Mouse (Mus musculus) stomach, embryonic 15.5 days (tissue): ENCODE results near the gene March5. TPM values are rescaled to one million over a fixed set of nuclear protein-coding genes. Genes with fewer than 3 reads are reported as not detected.
"Not testable (repeated sequence)": the region's sequence is repeated elsewhere in the genome, so short reads cannot be mapped to it uniquely, and the experiment has no call there.

Source experiments
- ATAC-seq: fragments of 200-750 bp; cut with Nextera tagmentation; 2 replicates; pipeline ENCODE4 v1.8.0; 2017; ENCODE audit warnings: low read depth, moderate number of reproducible peaks, moderate TSS enrichment; ENCODE audit not compliant: insufficient read depth, low FRiP score
- H3K27ac ChIP-seq: fragments of 300-500 bp; sonication (generic); 2 replicates; pipeline ENCODE4 v1.5.1; 2015; ENCODE audit warnings: mild to moderate bottlenecking, inconsistent platforms
- H3K27me3 ChIP-seq: fragments of 300-500 bp; sonication (generic); replicated peaks from 2 replicates; pipeline ENCODE4 v1.6.1; 2015; ENCODE audit warnings: inconsistent platforms
- H3K36me3 ChIP-seq: fragments of 300-500 bp; sonication (generic); 2 replicates; pipeline ENCODE4 v1.6.1; 2015; ENCODE audit warnings: inconsistent platforms
- H3K4me1 ChIP-seq: fragments of 300-500 bp; sonication (generic); 2 replicates; pipeline ENCODE4 v1.6.1; 2015; ENCODE audit warnings: inconsistent platforms
- H3K4me2 ChIP-seq: fragments of 300-500 bp; sonication (generic); 2 replicates; pipeline ENCODE4 v1.6.1; 2015; ENCODE audit warnings: mild to moderate bottlenecking, inconsistent platforms
- H3K4me3 ChIP-seq: fragments of 300-500 bp; sonication (generic); replicated peaks from 2 replicates; pipeline ENCODE4 v1.5.1; 2015; ENCODE audit warnings: inconsistent platforms
- H3K9ac ChIP-seq: fragments of 300-500 bp; sonication (generic); 2 replicates; pipeline ENCODE4 v1.6.1; 2015; ENCODE audit warnings: inconsistent platforms
- H3K9me3 ChIP-seq: fragments of 300-500 bp; sonication (generic); 2 replicates; pipeline ENCODE4 v1.6.1; 2016; ENCODE audit warnings: inconsistent platforms
- WGBS: fragments of 180-500 bp; shearing (Covaris S2); methylation state at CpG from one replicate; pipeline ENCODE4 v1.1.7; 2015; 5-methylcytosine and 5-hydroxymethylcytosine counted together
- polyA plus RNA-seq: library from polyadenylated mRNA; unstranded; fragments of >200 nt; fragmentation: Nextera tagmentation; extraction: Ambion mirVana; gene quantifications from 2 replicates; pipeline ENCODE4 v1.2.1, GENCODE M21; 2015

The March5 gene
- polyA plus RNA-seq, 1 experiment from 2014 or later = 87.6 TPM

DNA sequence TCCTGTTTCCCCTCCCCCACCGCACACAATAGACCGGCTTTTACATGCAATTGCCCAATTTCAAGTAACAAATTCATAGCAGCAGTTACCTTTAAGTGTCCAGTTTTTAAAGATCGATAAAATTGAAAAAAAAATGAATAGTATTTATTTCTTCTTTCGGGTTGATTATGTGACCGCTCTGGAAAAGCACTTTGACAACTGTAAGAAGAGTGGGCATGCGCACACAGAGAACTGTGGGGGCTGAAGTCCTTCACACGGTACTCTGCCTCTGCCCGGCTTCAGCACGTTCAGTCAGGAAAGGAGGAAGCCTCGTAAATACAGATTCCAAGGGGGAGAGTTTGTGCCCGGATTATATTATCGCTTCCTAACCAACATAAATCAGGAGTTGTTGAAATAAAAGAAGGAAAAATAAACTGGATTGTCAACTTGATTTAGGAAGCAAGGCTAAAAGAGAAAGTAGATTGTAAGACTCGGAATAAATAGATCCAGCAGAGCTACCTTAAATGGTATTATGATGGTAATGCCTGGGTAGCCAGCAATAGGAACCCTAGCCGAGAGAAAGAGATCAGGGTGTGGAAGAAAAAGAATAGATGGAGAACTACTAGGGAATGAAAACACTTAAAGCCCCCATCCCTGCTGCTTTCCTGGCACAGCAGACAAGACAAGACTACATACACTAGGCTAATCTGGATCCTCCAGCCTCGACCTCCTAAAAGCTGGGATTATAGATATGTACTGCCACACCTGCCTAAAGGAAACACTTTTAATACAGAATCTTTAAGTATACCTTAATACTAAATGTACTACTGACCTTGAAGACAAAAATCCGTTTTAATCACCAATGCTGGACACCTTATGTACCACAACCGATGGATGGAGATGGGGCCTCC is 29.3 kb upstream of the March5 start:
- Histone ChIP-seq H3K4me3 (peak overlapping the region; percentile 30), H3K9ac (no peak overlapping the region), H3K36me3 (no peaks in the 10 kb centered on the region), H3K4me1 (peaks cover 5% of the 10 kb centered on the region; the same call in 1 of the 2 replicates), H3K27ac (no peak overlapping the region), H3K9me3 (no peaks in the 10 kb centered on the region), H3K27me3 (peaks cover 10% of the 10 kb centered on the region; the same call in 1 of the 2 replicates), H3K4me2 (peak overlapping the region; percentile 43)
- peak; percentile 80 for ATAC-seq
- 14% methylated on average over 17 of the region's 17 CpGs for WGBS

DNA sequence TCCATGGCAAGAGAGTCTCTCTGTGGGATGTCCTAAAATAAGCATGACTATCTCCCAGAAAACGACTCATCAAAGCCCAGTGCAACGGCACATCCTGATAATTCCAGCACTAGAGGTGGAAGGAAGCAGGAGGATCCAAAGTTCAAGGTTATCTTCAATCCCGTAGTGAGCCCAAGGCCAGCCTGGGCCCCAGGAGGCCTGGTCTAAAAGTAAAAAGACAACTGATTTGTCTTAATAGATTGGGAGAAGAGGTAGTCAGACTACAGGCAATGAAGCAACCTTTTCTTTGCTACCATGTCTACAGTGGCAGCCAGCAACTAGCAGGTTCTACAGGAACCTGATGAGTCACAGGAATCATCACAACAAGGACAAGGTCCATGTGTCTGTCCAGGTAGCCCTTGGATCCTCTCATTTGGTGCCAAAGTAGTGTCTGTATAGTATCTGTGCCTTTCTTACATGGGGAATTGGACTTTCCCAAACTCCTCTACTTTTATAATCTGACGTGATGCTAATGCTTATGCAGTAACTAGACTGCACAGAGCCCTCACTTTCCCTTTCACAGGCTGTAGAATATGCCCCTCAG is 18.9 kb upstream of the March5 start:
- WGBS = 66% methylated on average over 4 of the region's 4 CpGs

DNA sequence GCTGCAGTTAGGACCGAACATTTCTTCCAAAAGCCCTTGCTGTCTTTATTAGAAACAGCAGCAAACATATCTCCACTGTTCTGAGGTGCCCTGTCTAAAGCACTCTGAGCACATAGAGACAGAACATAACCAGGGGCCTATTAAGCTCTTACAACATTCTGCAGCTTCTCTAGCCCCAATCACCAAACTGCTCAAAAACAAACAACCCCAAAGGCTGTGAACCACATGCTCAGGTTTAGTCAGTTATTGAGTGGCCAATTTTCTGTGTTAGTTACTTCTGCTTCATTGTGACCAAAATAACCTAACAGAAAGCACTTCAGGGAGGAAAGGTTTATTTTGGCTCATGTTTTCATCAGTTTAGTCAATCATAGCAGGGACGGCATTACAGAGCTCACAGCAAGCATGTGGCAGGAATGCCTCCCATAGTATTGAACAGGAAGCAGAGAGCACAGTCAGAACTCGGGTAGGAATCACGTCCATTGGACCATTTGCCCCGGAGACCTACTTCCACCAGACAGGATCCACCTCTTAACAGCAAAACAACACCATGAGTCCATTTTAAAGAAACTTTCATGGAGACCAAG is 14.8 kb upstream of the March5 start:
- H3K4me2 ChIP-seq = no peak overlapping the region
- ATAC-seq = no peak
- 74% methylated on average over 5 of the region's 5 CpGs for WGBS
- H3K27me3 ChIP-seq = no peaks in the 10 kb centered on the region
- no peak overlapping the region for H3K9ac ChIP-seq
- no peaks in the 10 kb centered on the region for H3K9me3 ChIP-seq
- no peak overlapping the region for H3K4me3 ChIP-seq
- no peak overlapping the region for H3K27ac ChIP-seq
- H3K36me3 ChIP-seq = no peaks in the 10 kb centered on the region
- H3K4me1 ChIP-seq = no peaks in the 10 kb centered on the region

More for the DNA sequence above, 18.9 kb upstream of the March5 start:
- H3K4me2 ChIP-seq = no peak overlapping the region
- H3K36me3 ChIP-seq = no peaks in the 10 kb centered on the region
- no peak overlapping the region for H3K27ac ChIP-seq
- H3K27me3 ChIP-seq = no peaks in the 10 kb centered on the region
- H3K9ac ChIP-seq = no peak overlapping the region
- no peaks in the 10 kb centered on the region for H3K9me3 ChIP-seq
- no peaks in the 10 kb centered on the region for H3K4me1 ChIP-seq
- no peak overlapping the region for H3K4me3 ChIP-seq
- no peak for ATAC-seq

DNA sequence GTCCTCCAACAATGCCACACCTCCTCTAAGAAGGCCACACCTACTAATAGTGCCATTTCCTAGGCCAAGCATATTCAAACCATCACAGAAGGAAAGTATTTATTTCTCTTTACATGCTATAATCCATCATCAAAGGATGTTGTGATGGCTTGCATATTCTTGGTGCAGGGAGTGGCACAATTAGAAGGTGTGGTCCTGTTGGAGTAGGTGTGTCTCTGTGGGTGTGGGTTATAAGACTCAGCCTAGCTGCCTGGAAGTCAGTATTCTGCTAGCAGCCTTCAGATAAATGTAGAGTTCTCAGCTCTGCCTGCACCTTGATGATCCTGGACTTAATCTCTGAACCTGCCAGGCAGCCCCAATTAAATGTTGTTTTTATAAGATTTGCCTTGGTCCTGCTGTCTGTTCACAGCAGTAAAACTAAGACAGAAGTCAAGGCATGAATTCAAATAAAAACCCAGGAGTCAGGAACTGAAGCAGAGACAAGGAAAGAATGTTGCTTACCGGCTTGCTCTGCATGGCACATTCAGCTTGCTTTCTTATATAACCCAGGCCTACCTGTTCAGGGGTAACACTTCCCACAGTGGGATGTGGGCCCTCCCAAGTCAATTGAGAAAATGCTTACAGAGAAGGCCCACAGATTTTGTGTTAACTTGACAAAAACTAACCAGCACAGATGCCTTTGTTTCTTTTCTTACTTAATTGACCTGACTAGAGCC is 9.0 kb upstream of the March5 start:
- no peaks in the 10 kb centered on the region for H3K9me3 ChIP-seq
- no peaks in the 10 kb centered on the region for H3K27me3 ChIP-seq

DNA sequence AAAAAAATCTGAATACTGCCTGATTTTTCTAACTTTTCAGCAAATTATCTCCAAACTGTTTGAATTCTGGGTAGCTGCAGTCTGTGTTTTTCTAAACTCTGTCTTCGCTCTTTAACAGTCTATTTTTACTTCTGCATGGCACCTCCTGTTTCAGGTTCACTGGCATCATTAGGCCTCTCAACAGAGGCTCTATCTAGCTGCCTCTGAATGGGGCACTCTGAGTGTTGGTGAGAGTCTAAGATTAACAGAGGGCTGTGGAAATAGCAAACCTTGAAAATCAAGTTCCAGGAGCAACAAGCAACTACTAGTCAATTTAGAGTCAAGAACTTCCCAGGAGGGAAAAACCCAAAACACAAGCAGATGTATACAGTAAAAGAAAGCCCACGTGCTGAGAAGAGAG is 7.5 kb upstream of the March5 start:
- no peak overlapping the region for H3K27ac ChIP-seq
- no peak overlapping the region for H3K9ac ChIP-seq
- no peaks in the 10 kb centered on the region for H3K36me3 ChIP-seq
- WGBS = 79% methylated on average over 2 of the region's 2 CpGs
- no peak overlapping the region for H3K4me2 ChIP-seq
- H3K4me1 ChIP-seq = no peaks in the 10 kb centered on the region
- no peak for ATAC-seq
- H3K4me3 ChIP-seq = no peak overlapping the region
- no peaks in the 10 kb centered on the region for H3K27me3 ChIP-seq
- H3K9me3 ChIP-seq = no peaks in the 10 kb centered on the region

More for the DNA sequence above, 9.0 kb upstream of the March5 start:
- Histone ChIP-seq H3K27ac (no peak overlapping the region), H3K4me2 (no peak overlapping the region), H3K4me3 (no peak overlapping the region), H3K36me3 (no peaks in the 10 kb centered on the region), H3K4me1 (no peaks in the 10 kb centered on the region), H3K9ac (no peak overlapping the region)
- no peak; the same call in 1 of the 2 replicates for ATAC-seq
- WGBS = 72% methylated on average over 1 of the region's 1 CpGs

DNA sequence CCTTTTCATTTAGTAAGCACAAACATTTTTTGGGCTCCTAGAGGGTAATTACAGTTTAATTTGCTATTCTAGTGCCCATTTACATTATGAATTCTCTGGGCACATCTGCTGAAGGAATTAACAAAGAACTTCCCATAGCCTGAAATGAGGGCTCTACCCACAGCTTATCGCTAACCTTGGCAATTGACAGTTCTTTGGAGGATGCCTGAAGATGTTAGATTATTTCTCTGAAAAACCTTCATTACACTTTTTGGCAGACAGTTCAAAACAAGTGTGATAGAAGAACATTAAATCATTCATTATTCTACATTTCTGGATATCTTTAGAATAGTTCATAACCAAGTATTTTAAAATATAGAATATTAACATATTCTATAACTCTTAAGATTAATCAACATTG is 4.0 kb upstream of the March5 start:
- H3K36me3 ChIP-seq = no peaks in the 10 kb centered on the region
- H3K4me3 ChIP-seq = no peak overlapping the region
- no peak overlapping the region for H3K9ac ChIP-seq
- WGBS = 94% methylated on average over 1 of the region's 1 CpGs
- ATAC-seq = no peak
- no peaks in the 10 kb centered on the region for H3K27me3 ChIP-seq
- H3K27ac ChIP-seq = no peak overlapping the region
- no peaks in the 10 kb centered on the region for H3K9me3 ChIP-seq
- 0 out of 2 replicates have a peak, but pooled peaks cover 3% of the 10 kb centered on the region for H3K4me1 ChIP-seq
- no peak overlapping the region for H3K4me2 ChIP-seq

DNA sequence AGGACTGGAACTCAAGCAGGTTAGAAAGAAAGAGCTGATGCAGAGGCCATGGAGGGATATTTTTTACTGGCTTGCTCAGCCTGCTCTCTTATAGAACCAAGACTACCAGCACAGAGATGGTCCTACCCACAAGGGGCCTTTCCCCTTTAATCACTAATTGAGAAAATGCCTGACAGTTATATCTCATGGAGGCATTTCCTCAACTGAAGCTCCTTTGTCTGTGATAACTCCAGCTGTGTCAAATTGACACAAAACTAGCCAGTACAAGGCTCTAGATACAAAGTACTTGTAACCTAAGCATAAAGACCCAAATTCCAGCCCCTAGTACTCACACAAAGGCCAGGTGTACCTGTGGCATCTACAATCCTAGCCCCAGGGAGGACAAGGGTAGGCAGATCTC is 2.2 kb upstream of the March5 start:
- not testable (repeated sequence) for H3K9me3 ChIP-seq, H3K9ac ChIP-seq, ATAC-seq, H3K4me3 ChIP-seq, H3K27me3 ChIP-seq, H3K36me3 ChIP-seq, H3K27ac ChIP-seq, H3K4me2 ChIP-seq
- peaks cover 15% of the 10 kb centered on the region; the same call in 1 of the 2 replicates for H3K4me1 ChIP-seq

DNA sequence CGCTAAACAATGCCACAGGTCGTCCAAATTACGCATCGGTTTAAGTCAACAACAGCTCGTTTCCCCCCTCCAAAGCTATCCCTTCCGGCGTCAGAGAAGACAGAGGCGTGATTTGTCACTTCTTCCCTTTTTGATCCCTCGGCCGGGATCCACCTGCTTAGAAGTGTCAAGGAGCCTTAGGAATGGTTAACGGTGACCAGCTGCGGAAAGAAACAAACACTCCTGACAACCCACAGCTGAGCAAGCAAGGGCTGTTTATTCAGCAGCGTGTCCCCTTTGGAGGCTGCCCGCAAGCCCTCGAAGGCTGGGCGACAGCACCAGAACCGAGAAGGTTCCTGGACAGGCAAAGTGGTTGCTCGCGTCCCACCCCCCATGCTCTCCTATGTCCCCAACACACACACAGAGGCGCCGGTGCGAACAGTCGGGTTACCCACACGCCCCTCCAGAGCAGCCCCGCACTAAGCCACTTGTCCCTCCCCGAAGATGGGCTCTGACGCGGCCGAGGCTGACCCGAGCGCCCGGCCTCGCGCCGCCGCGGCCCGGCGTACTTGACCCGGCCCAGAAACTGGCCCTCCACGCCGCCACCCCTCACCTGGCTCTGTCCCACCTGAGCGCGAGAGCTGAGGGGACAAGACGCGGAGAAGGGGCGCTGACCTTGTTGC is 571 bp upstream of the March5 start:
- peak overlapping the region; percentile 94 for H3K9ac ChIP-seq
- peak overlapping the region; percentile 96 for H3K4me2 ChIP-seq
- H3K9me3 ChIP-seq = no peaks in the 10 kb centered on the region
- H3K4me3 ChIP-seq = peak overlapping the region; percentile 92
- H3K27ac ChIP-seq = peak overlapping the region; percentile 90
- peaks cover 15% of the 10 kb centered on the region; the same call in 1 of the 2 replicates for H3K4me1 ChIP-seq
- under 1% methylated on average over 47 of the region's 47 CpGs for WGBS
- peak; percentile 67 for ATAC-seq
- H3K27me3 ChIP-seq = no peaks in the 10 kb centered on the region
- 0 out of 2 replicates have a peak, but pooled peaks cover 5% of the 10 kb centered on the region for H3K36me3 ChIP-seq

DNA sequence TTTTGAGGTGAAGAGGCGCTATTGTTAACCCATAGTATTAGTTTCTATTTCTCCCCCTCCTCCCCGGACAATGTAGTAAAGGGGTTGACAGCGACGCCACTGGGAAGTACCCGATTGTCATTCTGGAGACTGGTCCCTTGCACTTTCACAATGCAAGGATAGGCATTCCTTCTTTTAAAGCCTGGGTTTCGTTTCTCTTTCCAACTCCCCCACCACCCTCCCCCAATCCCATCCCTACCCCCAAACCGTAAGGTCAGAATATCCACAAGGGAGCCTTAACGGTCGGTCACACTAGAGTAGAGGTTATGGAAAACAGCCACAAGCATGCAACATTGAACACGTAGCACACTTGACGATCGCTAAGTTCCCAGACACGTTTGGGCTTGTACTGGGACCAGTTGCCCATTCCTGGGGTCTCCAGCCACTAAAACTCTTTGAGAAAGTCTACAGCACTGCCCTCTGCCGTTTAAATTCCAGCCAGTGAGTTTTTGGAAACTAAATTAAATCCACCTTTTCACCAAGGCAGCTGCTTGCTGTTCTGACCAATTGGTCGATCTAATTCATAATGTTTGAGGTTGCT is 923 bp downstream of the March5 start, which contains the start of gene Cpeb3:
Gene Cpeb3, minus strand, starts transcription at position 426 of the 580 bp plus-strand sequence.
- H3K4me3 ChIP-seq = peak within 1 kb of the TSS; percentile 92
- peak within 1 kb of the TSS; percentile 96 for H3K4me2 ChIP-seq
- H3K27ac ChIP-seq = peak within 1 kb of the TSS; percentile 90
- H3K9me3 ChIP-seq = no peaks in the 10 kb centered on the region
- H3K36me3 ChIP-seq = peaks cover 9% of the 10 kb centered on the region; the same call in 1 of the 2 replicates
- peak within 1 kb of the TSS; percentile 94 for H3K9ac ChIP-seq
- peaks cover 15% of the 10 kb centered on the region; the same call in 1 of the 2 replicates for H3K4me1 ChIP-seq
- under 1% methylated on average over 15 of the region's 15 CpGs for WGBS
- no peaks in the 10 kb centered on the region for H3K27me3 ChIP-seq
- ATAC-seq = no peak

DNA sequence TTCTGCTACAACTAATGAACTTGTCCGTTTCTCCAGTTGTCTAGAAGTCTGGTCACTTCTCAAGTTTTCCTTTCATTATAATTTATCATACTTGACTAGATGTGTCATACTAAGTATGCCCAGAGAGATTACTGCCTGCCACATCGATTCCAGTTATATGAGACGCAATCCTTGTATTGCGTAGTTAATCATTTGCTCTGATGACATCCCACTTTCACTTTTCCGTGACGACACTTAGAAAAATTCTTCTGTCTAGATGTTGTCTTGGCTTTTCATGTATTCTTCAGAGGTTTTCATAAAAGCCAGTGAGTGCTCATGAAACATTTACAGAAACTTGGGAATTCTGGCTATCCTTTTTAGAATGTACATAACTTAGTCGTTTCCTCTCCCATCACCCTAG is 1.6 kb downstream of the March5 start:
- no peak for ATAC-seq
- WGBS = 38% methylated on average over 7 of the region's 7 CpGs
- no peaks in the 10 kb centered on the region for H3K9me3 ChIP-seq
- peak overlapping the region; percentile 96 for H3K4me2 ChIP-seq
- peak overlapping the region; percentile 90; the same call in 1 of the 2 replicates for H3K27ac ChIP-seq
- H3K9ac ChIP-seq = no peak overlapping the region
- peaks cover 9% of the 10 kb centered on the region; the same call in 1 of the 2 replicates for H3K36me3 ChIP-seq
- peaks cover 15% of the 10 kb centered on the region; the same call in 1 of the 2 replicates for H3K4me1 ChIP-seq
- no peaks in the 10 kb centered on the region for H3K27me3 ChIP-seq
- H3K4me3 ChIP-seq = peak overlapping the region; percentile 92
